Mouse (Mus musculus): ENCODE data around the gene Esr2. TPM values are rescaled to one million over a fixed set of nuclear protein-coding genes. Genes with fewer than 3 reads are reported as not detected.
A peak's percentile ranks its signal among the peaks of the same experiment; 100 is the strongest.

The Esr2 gene
- polyA plus RNA-seq, 1 experiment from 2014 or later: 0.28 TPM

GRCm38 (mm10) chr12:76194526-76194925 is 17.5 kb upstream of the Esr2 start:
- 72% methylated on average over 3 of the region's 3 CpGs for WGBS
- Histone ChIP-seq H3K4me1 (replicated peaks; ENCODE audit: control insufficient read depth, insufficient read depth, low read length) (peaks cover 8% of the 10 kb centered on the region), H3K27me3 (replicated peaks; ENCODE audit: control insufficient read depth, insufficient read depth, low read length) (no peaks in the 10 kb centered on the region), H3K4me2 (ENCODE audit: low read length) (no peak overlapping the region), H3K9ac (replicated peaks; ENCODE audit: low read depth, low read length) (no peak overlapping the region), H3K27ac (ENCODE audit: low read length) (no peak overlapping the region), H3K4me3 (replicated peaks; ENCODE audit: low read length) (no peak overlapping the region), H3K36me3 (ENCODE audit: control insufficient read depth, insufficient read depth) (no peaks in the 10 kb centered on the region), H3K9me3 (ENCODE audit: control insufficient read depth, low read length) (no peaks in the 10 kb centered on the region)
- no peak for ATAC-seq

GRCm38 (mm10) chr12:76190940-76191339 is 13.9 kb upstream of the Esr2 start:
- no peaks in the 10 kb centered on the region for H3K9me3 ChIP-seq (ENCODE audit: control insufficient read depth, low read length)
- 56% methylated on average over 11 of the region's 11 CpGs for WGBS
- ATAC-seq: peak; percentile 43
- no peak overlapping the region for H3K4me3 ChIP-seq (replicated peaks; ENCODE audit: low read length)
- no peak overlapping the region for H3K9ac ChIP-seq (replicated peaks; ENCODE audit: low read depth, low read length)
- H3K4me2 ChIP-seq (ENCODE audit: low read length): no peak overlapping the region
- H3K27me3 ChIP-seq (replicated peaks; ENCODE audit: control insufficient read depth, insufficient read depth, low read length): no peaks in the 10 kb centered on the region
- peaks cover 2% of the 10 kb centered on the region for H3K4me1 ChIP-seq (replicated peaks; ENCODE audit: control insufficient read depth, insufficient read depth, low read length)
- H3K36me3 ChIP-seq (ENCODE audit: control insufficient read depth, insufficient read depth): no peaks in the 10 kb centered on the region
- no peak overlapping the region for H3K27ac ChIP-seq (ENCODE audit: low read length)

GRCm38 (mm10) chr12:76187849-76188248 is 10.8 kb upstream of the Esr2 start:
- Histone ChIP-seq H3K4me1 (replicated peaks; ENCODE audit: control insufficient read depth, insufficient read depth, low read length) (no peaks in the 10 kb centered on the region), H3K4me2 (ENCODE audit: low read length) (no peak overlapping the region), H3K4me3 (replicated peaks; ENCODE audit: low read length) (no peak overlapping the region), H3K27ac (ENCODE audit: low read length) (no peak overlapping the region), H3K9me3 (ENCODE audit: control insufficient read depth, low read length) (no peaks in the 10 kb centered on the region), H3K36me3 (ENCODE audit: control insufficient read depth, insufficient read depth) (no peaks in the 10 kb centered on the region), H3K9ac (replicated peaks; ENCODE audit: low read depth, low read length) (no peak overlapping the region), H3K27me3 (replicated peaks; ENCODE audit: control insufficient read depth, insufficient read depth, low read length) (no peaks in the 10 kb centered on the region)
- 37% methylated on average over 8 of the region's 8 CpGs for WGBS
- ATAC-seq: no peak

- Histone ChIP-seq H3K9me3 (ENCODE audit: control insufficient read depth, low read length) (no peaks in the 10 kb centered on the region), H3K4me2 (ENCODE audit: low read length) (no peak overlapping the region), H3K4me3 (replicated peaks; ENCODE audit: low read length) (no peak overlapping the region), H3K4me1 (replicated peaks; ENCODE audit: control insufficient read depth, insufficient read depth, low read length) (no peaks in the 10 kb centered on the region), H3K36me3 (ENCODE audit: control insufficient read depth, insufficient read depth) (no peaks in the 10 kb centered on the region), H3K27me3 (replicated peaks; ENCODE audit: control insufficient read depth, insufficient read depth, low read length) (no peaks in the 10 kb centered on the region), H3K27ac (ENCODE audit: low read length) (no peak overlapping the region), H3K9ac (replicated peaks; ENCODE audit: low read depth, low read length) (no peak overlapping the region)
- no peak for ATAC-seq
- WGBS: 100% methylated on average over 1 of the region's 1 CpGs
Observed at GRCm38 (mm10) chr12:76186473-76186872, 9.4 kb upstream of the Esr2 start.

GRCm38 (mm10) chr12:76185167-76185816 is 8.2 kb upstream of the Esr2 start:
- Histone ChIP-seq H3K4me3 (replicated peaks; ENCODE audit: low read length) (no peak overlapping the region), H3K9me3 (ENCODE audit: control insufficient read depth, low read length) (no peaks in the 10 kb centered on the region), H3K4me2 (ENCODE audit: low read length) (no peak overlapping the region), H3K4me1 (replicated peaks; ENCODE audit: control insufficient read depth, insufficient read depth, low read length) (no peaks in the 10 kb centered on the region), H3K9ac (replicated peaks; ENCODE audit: low read depth, low read length) (no peak overlapping the region), H3K27me3 (replicated peaks; ENCODE audit: control insufficient read depth, insufficient read depth, low read length) (no peaks in the 10 kb centered on the region), H3K36me3 (ENCODE audit: control insufficient read depth, insufficient read depth) (no peaks in the 10 kb centered on the region), H3K27ac (ENCODE audit: low read length) (no peak overlapping the region)
- WGBS: 82% methylated on average over 10 of the region's 10 CpGs
- ATAC-seq: no peak

- no peak overlapping the region for H3K4me3 ChIP-seq (replicated peaks; ENCODE audit: low read length)
- no peak overlapping the region for H3K9ac ChIP-seq (replicated peaks; ENCODE audit: low read depth, low read length)
- H3K9me3 ChIP-seq (ENCODE audit: control insufficient read depth, low read length): no peaks in the 10 kb centered on the region
- ATAC-seq: no peak
- no peak overlapping the region for H3K4me2 ChIP-seq (ENCODE audit: low read length)
- no peaks in the 10 kb centered on the region for H3K36me3 ChIP-seq (ENCODE audit: control insufficient read depth, insufficient read depth)
- 87% methylated on average over 6 of the region's 6 CpGs for WGBS
- H3K4me1 ChIP-seq (replicated peaks; ENCODE audit: control insufficient read depth, insufficient read depth, low read length): no peaks in the 10 kb centered on the region
- H3K27ac ChIP-seq (ENCODE audit: low read length): no peak overlapping the region
- H3K27me3 ChIP-seq (replicated peaks; ENCODE audit: control insufficient read depth, insufficient read depth, low read length): no peaks in the 10 kb centered on the region
Observed at GRCm38 (mm10) chr12:76184271-76184670, 7.2 kb upstream of the Esr2 start.

GRCm38 (mm10) chr12:76182831-76183230 is 5.8 kb upstream of the Esr2 start:
- no peak overlapping the region for H3K4me3 ChIP-seq (replicated peaks; ENCODE audit: low read length)
- H3K4me2 ChIP-seq (ENCODE audit: low read length): no peak overlapping the region
- ATAC-seq: no peak
- H3K9me3 ChIP-seq (ENCODE audit: control insufficient read depth, low read length): no peaks in the 10 kb centered on the region
- H3K36me3 ChIP-seq (ENCODE audit: control insufficient read depth, insufficient read depth): no peaks in the 10 kb centered on the region
- H3K4me1 ChIP-seq (replicated peaks; ENCODE audit: control insufficient read depth, insufficient read depth, low read length): no peaks in the 10 kb centered on the region
- H3K9ac ChIP-seq (replicated peaks; ENCODE audit: low read depth, low read length): no peak overlapping the region
- H3K27ac ChIP-seq (ENCODE audit: low read length): no peak overlapping the region
- 90% methylated on average over 6 of the region's 6 CpGs for WGBS
- no peaks in the 10 kb centered on the region for H3K27me3 ChIP-seq (replicated peaks; ENCODE audit: control insufficient read depth, insufficient read depth, low read length)

- no peak overlapping the region for H3K9ac ChIP-seq (replicated peaks; ENCODE audit: low read depth, low read length)
- no peaks in the 10 kb centered on the region for H3K36me3 ChIP-seq (ENCODE audit: control insufficient read depth, insufficient read depth)
Observed at GRCm38 (mm10) chr12:76181471-76181870, 4.4 kb upstream of the Esr2 start.

GRCm38 (mm10) chr12:76180442-76180841 is 3.4 kb upstream of the Esr2 start:
- H3K4me3 ChIP-seq (replicated peaks; ENCODE audit: low read length): no peak overlapping the region

More at GRCm38 (mm10) chr12:76181471-76181870, 4.4 kb upstream of the Esr2 start:
- WGBS: 63% methylated on average over 8 of the region's 8 CpGs
- H3K27me3 ChIP-seq (replicated peaks; ENCODE audit: control insufficient read depth, insufficient read depth, low read length): peaks cover 3% of the 10 kb centered on the region
- H3K4me2 ChIP-seq (ENCODE audit: low read length): no peak overlapping the region
- H3K27ac ChIP-seq (ENCODE audit: low read length): no peak overlapping the region
- H3K4me3 ChIP-seq (replicated peaks; ENCODE audit: low read length): no peak overlapping the region
- H3K9me3 ChIP-seq (ENCODE audit: control insufficient read depth, low read length): no peaks in the 10 kb centered on the region
- ATAC-seq: no peak
- H3K4me1 ChIP-seq (replicated peaks; ENCODE audit: control insufficient read depth, insufficient read depth, low read length): peaks cover 9% of the 10 kb centered on the region

GRCm38 (mm10) chr12:76179527-76179926 is 2.5 kb upstream of the Esr2 start:
- H3K9ac ChIP-seq (replicated peaks; ENCODE audit: low read depth, low read length): no peak overlapping the region
- no peaks in the 10 kb centered on the region for H3K9me3 ChIP-seq (ENCODE audit: control insufficient read depth, low read length)
- ATAC-seq: no peak
- peaks cover 6% of the 10 kb centered on the region for H3K27me3 ChIP-seq (replicated peaks; ENCODE audit: control insufficient read depth, insufficient read depth, low read length)
- no peaks in the 10 kb centered on the region for H3K36me3 ChIP-seq (ENCODE audit: control insufficient read depth, insufficient read depth)
- H3K4me3 ChIP-seq (replicated peaks; ENCODE audit: low read length): no peak overlapping the region
- 56% methylated on average over 4 of the region's 4 CpGs for WGBS
- peaks cover 9% of the 10 kb centered on the region for H3K4me1 ChIP-seq (replicated peaks; ENCODE audit: control insufficient read depth, insufficient read depth, low read length)
- H3K4me2 ChIP-seq (ENCODE audit: low read length): no peak overlapping the region
- no peak overlapping the region for H3K27ac ChIP-seq (ENCODE audit: low read length)

More at GRCm38 (mm10) chr12:76180442-76180841, 3.4 kb upstream of the Esr2 start:
- Histone ChIP-seq H3K36me3 (ENCODE audit: control insufficient read depth, insufficient read depth) (no peaks in the 10 kb centered on the region), H3K27me3 (replicated peaks; ENCODE audit: control insufficient read depth, insufficient read depth, low read length) (peaks cover 6% of the 10 kb centered on the region), H3K9me3 (ENCODE audit: control insufficient read depth, low read length) (no peaks in the 10 kb centered on the region), H3K27ac (ENCODE audit: low read length) (no peak overlapping the region), H3K9ac (replicated peaks; ENCODE audit: low read depth, low read length) (no peak overlapping the region), H3K4me2 (ENCODE audit: low read length) (no peak overlapping the region), H3K4me1 (replicated peaks; ENCODE audit: control insufficient read depth, insufficient read depth, low read length) (peaks cover 9% of the 10 kb centered on the region)
- ATAC-seq: no peak
- 75% methylated on average over 6 of the region's 6 CpGs for WGBS
